Mouse (Mus musculus) fibroblast of lung, adult 2 months (primary cell): ENCODE measurements around the gene Klhl36.
A peak's percentile ranks its signal among the peaks of the same experiment; 100 is the strongest.

Source experiments
- DNase-seq: peaks from one replicate; pipeline ENCODE4 v3.0.0-alpha.2; 2011; ENCODE audit warnings: low read depth

Klhl36 gene

DNA sequence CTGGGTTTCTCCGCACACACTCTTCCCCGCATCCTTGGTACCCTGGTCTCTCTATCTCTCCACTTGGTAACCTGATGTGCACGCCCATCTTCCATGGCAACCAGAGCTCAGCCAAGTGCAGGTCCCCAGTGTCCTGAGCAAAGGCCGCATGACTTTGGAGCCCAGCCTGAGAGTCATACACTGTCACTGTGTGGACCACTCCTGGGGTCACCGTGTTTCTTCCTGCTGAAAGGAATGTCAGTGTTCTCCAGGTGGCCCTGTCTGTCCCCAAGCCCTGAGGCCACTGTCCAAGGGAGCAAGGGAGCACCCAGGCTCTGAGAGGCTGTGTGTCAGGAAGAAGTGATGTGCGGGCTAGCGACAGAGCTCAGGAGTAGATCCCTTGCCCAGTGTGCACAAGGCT is 21.2 kb downstream of the Klhl36 start:
- DNase-seq, result no peak

DNA sequence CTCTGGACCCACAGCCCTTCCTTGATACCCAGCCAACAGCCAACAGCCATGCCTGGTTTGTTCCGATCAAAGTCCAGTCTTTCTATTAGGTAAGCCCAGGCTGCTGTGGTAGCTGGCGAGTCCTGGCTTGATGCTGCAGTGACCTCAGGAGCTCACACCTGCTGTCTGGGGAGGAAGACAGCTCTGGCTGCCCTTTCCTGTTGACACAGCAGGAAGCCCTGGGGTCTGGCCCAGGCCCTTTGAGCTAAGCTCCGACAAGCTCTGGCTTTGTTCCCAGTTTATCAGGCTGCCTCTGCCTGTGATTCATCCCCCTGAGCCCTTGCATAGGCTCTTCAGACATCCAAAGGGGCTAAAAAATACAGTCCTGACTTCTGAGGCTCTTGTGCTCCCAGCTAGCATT is 23.5 kb downstream of the Klhl36 start:
- DNase-seq, result peak; percentile 61

DNA sequence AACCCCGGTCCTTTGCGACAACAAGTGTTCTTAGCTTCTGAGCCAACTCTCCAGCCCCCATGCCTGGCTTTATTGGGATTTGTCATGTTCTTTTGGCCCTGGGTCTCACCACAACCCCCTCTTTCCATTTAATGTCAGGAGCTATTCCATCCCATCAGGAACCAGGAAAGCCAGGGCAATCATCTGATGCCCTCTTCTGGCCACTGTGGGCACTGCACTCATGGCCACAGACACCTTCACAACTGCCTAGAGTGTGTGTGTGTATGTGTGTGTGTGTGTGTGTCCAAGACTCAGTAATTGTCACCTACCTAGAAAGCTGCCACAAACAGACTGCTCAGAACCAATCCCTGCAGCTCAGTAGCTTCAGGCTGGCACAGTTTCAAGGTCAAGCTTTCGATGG is 25.1 kb downstream of the Klhl36 start:
- DNase-seq, result no peak

DNA sequence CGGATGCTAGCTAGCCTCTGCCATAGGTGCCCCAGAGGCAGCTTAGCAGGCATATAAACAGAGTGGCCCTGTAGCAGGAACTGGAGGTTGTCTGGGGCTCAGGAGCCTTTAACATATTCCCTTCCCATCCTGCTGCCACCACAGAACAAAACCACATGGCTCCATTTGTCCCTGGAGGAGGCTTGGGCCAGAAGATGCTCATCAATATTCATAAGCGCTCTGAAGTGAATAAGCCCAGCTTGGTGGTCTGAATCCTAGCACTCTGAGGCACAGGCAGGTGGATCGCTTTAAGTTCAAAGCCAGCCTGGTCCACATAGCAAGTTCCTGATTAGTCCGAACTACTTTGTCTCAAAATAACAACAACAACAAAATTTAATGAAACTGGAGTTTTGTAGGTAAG is 25.9 kb downstream of the Klhl36 start:
- no peak for DNase-seq

DNA sequence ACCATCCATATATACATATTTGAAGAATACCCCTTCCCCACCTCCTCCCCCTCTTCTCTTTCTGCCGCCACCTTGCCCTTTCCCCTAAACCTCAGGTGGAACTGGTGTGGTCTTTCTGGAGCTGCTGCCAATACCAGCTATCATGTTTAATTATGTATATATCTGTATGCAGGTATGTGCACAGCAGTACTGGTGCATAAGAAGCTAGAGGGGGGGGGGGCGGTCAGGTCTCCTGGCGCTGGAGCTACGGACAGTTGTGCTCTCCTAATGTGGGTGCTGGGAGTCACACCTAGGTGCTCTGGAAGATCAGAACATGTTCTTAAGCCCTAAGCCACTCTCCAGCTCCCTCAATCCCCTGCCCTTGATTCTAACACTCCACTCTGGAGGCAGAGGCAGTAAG is 35.0 kb downstream of the Klhl36 start:
- DNase-seq, result no peak

DNA sequence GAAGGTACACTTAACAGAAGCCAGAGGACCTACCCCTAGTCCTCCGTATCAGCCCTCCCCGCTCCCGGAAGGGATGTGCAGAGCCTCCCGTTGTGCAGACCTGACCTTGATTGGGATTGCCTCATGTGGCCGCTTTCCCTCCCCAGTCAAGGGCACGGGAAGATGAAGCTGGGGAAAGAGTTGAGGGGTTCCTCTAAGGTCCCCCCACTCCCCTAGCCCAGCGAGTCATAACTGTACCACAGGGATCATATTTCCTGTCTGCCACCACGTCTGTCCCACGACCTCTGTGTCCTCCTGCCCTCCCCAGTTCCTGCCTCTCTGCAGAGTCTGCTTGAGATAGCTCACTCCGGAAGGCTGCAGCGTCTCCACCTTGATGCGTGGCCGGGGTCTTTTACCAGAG is 35.9 kb downstream of the Klhl36 start:
- no peak for DNase-seq

DNA sequence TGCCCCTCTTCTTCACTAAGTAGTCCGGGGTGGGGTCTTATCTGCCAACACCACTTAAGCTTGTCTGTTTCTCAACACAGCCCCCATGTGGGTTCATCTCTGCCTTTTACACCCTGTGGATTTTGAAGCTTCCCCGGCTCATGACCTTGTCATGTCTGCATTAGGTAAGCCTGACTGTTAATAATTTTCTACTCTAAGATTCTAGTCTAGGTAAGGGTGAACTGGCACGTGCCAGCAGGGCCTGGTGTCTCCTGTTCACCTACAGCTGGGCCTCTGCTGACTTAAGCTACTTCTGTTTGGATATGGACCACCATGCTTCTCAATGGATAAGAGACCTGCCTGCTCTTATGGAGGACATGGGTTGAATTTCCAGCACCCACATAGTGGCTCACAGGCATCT is 39.3 kb downstream of the Klhl36 start:
- no peak for DNase-seq

DNA sequence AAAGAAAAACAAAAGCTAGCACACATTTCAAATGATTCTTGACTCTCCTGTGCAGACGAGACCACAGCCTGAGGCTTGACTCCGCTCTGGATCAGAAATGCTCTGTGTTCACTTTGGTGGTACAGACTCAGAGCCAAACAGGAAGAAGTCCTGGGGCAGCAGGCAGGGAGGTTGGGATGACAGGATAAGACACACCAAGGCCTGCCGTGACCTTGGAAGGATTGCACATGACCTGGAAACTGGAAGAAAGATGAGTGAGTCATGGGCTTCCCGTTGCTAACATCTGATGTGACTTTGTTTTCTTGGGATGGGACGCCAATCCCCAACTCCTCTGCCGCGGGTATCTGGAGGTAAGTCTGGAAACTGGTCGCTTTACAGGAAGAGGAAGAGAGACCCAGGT is 39.9 kb downstream of the Klhl36 start:
- DNase-seq, result no peak

DNA sequence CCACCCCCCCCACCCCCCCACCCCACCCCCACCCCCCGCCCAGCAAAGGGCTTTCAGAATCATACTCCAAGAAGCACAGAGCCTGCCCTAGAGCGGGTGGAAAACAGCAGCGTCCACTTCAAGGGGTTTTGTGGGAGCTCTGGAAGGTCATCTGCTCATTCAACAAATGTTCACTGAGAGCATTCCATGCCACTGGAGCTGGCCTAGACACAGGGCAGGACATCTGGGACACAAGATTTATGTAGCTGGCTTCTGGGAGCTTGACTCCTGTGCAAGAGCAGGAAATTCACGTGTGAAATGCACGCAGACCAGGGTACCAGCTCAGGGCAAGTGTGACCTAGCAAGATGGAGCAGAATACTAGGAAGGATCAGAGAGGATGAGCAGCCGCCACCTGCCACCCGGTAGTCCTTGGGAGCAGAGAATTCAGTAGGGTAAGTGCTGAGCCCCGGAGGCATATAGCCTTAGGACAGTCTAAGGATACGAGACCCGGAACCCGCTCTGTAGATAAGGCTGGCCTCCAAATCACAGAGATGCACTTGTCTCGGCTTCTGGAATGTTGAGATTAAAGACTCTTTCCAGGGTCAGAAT is 42.4 kb downstream of the Klhl36 start:
- DNase-seq, result no peak

DNA sequence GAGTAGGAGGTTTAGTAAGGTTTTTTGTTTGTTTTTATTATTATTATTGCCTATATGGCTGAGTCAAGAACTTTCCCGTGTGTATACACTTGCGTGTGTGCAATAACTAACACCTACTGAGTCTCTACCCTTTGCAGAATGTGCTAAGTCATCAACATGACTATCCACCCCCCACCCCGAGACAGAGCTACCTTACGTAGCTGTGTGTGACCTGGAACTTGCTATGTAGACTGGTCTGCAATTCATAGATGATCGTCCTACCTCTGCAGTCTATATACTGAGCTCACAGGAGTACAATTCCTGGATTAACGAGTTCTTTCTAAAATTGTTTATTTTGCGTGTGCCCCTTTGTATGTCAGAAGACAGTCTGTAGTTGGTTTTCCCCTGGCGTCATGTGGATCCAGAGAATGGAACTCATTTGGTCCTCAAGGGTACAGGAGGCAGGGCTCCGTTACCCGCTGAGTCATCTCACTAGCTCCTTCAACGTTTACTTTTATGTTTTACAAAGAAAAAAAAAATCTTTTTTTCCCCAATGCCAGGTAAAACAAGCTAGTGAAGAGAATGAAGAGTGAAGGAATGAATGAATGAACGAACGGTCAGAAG is 48.0 kb downstream of the Klhl36 start, which contains the start of gene Usp10:
Gene Usp10, plus strand, starts transcription at position 417 of the 603 bp plus-strand sequence.
- no peak for DNase-seq

DNA sequence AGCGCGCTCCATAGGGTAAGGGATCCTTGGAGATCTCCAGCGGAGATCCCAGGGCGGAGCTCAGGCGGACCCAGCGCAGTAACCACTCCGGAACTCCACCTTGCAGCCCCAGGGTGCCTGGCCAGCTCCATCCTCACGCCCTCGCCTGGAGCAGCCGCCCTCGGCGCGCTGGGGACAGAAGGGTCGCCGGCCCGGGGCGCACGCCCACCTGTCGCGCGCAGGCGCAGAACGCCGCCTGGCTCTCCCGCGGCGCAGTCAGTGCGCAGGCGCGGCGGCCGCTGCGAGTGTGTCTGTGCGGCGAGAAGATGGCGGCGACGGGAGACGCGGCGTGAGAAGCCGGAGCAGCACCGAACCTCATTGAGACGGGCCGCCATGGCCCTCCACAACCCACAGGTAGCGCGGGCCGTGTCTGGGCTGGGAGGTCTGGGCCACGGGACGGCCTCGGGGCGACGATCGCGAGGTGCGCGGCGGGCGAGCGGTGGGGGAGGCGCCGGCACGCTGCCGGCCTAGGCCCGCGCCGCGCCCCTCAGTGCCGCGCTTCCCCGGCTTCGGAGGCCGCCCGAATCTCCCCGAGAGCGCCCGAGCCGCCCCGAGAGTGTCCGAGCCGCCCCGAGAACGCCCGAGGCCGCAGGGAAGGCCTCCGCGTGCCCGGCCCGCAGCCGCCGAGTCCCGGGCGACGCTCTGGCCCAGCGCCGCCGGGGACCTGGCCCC is 48.6 kb downstream of the Klhl36 start, which contains the start of gene Gm20388:
Gene Gm20388, plus strand, starts transcription at position 295 of the 711 bp plus-strand sequence.
- peak; percentile 44 for DNase-seq

DNA sequence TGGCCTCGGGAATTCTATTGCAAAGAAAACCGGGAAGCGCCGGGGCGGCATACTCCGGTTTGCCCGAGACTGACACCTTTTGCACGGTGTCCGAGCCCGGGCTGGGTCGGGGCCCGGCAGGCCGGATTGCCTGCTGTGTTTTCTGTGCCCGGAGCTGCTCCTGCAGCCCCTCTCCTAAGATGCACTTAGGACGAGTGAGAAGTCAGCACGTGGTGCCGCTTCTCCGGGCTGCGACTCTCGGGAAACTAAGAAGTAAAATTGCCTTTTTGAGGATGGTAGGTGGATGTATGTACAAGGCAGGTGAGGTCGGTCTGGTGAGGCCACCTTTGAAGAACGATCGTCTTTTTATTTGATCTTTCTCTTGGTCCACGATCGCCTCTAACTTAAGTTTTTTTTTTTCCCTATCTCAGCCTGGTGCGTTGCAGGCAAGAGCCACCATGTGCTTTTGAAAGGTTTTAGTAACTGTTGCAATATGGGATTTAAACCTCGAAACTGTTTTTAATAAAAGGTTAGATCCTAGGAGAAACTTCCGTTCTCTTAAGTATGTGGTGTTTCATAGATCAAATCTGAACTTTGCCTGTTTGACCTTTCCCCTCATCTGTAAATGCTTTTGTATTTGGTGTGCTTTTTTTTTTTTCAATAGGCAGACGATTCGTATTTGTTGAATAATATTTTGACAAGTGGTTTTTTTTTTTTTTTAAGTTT is 49.3 kb downstream of the Klhl36 start:
- no peak for DNase-seq

DNA sequence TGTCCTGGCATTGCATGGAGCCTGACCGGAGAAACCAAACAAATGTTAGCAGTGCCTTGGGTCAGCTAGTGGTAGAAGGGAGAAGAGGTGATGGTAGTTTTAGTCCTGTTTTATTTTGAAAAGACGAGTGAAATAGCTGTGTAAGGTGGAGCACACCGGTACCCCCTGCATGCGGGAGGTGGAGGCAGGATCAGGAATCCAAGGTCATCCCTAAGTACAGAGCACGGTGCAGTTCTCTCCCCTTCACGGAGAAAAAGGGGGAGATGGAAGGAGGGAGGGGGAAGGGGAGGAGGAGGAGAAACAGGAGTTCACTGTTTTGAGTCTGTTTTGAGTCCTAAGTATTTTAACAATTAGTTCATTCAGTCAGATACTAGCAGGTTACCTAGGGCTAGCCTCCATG is 50.6 kb downstream of the Klhl36 start:
- DNase-seq, result no peak

DNA sequence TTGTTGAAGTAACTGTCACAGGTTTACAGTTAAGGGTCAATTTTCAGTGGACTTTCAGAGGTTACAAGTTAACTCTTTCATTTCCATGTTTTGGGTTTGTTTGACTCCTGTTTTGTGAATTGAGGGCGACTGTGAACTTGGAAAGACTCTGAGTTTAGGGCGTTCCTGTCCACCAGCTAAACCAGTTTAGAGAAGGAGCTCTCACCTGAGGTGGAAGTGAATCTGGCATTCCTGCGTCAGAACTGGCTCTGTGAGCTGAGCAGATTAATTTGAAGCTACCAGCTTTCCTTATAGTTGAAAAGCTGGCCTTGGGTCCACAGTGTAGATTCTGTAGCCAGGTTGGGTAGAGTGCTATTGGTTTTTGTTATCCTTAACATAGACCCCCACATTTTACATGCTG is 51.1 kb downstream of the Klhl36 start:
- no peak for DNase-seq

DNA sequence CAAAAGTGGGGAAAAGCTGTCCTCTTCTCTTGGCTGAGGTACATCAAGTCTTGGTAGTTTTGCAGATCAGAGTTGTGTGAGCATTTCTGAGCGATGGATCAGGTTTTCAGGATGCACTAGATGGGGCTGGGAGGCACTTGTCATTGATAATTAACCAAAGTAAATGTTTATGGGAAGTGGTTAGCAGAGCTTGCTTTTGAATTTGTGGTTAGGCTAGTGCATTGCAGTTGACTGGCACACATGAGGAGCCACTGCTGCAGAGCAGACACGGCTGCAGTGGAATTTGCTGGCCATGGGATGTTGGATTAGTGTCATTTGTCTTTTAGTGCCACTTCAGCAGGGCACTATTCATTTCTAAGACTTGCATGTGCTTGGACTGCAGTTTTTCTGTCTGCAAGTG is 52.1 kb downstream of the Klhl36 start:
- DNase-seq, result no peak

DNA sequence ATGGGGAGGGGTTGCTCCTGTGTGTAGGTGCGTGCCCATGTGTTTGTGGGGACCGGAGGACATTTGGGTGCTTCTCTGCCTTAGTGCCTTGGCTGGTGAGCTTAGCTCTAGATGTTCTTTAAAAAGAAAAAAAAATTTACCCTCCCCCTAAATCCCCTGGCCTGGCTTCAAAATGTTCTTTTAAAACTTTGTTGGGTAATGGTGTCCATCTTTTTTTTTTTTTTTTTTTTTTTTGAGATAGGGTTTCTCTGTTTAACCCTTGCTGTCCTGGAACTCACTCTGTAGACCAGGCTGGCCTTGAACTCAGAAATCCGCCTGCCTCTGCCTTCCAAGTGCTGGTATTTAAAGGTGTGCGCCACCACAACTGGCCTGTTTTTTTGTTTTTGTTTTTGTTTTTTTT is 53.2 kb downstream of the Klhl36 start:
- DNase-seq, result no peak

DNA sequence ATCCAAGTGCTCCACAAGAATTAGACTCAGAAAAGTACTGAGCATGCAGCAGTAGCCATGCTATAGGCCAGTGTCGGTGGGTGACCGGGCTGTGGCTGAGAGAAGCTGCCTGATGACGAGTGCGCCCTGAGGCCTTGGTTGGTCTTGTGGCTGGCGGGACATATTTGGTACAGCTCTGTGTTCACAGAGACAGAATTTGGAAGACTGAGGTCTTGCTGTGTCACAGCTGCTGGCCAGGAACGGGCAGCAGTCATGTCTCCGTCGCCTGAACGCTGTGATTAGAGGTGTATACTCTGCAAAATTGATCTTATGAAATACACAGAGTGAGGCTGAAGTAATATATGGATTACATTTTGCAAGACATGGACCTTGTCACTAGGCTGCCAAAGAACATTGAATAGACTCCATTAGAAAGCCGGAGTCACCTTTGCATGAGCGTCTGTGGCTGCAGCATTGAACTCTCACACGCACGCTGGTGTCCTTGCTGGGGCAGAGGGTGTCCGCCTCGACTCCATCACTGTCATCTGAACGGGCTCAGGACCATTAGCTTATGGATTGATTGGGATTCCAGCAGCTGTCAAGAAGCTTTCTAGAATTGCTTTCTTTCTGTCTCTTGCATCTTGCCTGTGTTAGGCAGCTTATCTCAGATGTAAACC is 54.3 kb downstream of the Klhl36 start:
- no peak for DNase-seq

DNA sequence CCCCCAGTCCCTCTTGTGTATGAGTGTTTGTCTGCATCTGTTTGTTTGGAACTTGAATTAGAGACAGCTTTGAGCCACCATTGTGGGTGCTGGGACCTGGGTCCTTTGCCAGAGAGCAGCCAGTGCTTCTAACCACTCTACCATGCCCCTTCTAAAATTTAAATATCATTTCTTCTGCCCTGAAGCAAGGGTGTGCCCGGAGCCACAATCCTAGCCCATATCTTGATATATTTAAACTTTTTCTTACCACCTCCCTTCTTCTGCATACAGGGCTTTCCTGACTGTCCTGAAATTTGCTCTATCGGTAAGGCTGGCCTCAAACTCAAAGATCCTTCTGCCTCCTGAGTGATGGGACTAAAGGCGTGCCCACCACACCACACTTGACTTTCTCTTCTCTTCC is 55.3 kb downstream of the Klhl36 start:
- DNase-seq, result no peak

DNA sequence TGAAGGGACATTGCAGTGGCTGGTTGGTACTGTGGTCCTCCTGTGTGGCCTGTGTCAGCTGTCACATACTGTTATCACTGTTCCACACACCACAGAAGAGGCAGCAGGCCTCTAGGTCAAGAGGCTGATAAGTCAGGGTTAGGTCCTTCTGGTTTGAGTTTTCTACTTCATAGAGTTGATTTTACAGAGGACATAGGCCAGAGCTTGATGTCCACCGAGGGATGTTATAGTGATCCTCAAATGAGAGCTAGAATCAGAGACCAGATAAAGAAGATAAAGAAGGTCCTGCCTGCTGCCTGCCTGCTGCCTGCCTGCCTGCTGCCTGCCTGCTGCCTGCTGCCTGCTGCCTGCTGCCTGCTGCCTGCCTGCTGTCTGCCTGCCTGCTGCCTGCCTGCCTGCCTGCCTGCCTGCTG is 56.1 kb downstream of the Klhl36 start:
- no peak for DNase-seq

DNA sequence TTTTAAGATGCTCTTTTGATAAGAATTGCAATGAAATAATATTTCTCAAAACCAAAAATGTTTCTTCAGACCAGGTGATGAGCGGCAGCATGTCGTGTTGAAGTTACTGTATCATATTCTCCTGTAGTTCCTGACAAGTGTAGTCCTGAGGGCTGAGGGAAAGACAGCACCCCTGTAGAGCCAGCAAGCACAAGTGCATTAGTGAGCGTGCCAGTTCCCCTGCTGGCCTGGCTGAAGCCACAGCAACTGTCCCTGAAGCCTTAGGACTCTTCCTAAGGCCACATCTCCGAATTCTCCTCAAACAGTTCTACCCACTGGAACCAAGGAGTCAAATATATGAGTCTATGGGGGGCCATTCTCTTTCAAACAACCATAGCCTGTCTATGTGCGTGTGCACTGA is 61.2 kb downstream of the Klhl36 start:
- no peak for DNase-seq

DNA sequence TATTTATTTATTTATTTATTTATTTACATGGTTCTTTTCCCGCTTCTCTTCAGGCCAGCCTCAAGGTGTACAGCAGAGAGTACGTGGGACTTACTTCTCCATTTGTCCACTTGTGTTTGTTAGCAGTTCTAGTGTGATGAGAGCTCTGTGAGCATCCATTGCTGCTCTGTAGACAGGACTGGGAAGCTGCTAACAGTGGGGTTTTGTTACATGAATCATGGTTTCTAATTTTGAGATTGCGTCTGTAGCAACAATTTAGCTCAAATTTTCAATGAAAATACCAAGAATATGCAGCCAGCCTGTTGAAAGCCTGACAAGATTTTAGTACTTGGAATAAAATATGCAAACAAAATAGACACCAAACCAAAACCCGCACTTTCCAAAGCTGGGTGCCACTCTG is 63.4 kb downstream of the Klhl36 start:
- DNase-seq, result no peak

DNA sequence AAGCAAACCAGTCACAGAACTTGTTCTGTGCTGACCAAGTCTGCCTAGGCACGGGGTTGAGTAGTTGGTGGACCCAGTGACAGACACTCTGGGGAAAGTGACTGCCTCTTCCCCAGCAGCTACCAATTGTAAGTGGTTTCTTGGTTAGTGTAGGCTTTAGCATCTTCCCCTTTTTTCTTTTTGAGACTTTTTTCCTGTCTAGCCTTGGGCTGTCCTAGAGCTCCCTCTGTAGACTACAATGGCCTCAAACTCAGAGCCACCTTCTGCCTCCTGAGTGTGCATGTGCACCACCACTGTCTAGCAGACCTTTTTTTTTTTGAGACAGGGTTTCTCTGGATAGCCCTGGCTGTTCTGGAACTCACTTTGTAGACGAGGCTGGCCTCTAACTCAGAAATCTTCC is 64.4 kb downstream of the Klhl36 start:
- DNase-seq, result no peak
